8 mouse cellular contexts compared by ENCODE assay signal in genomic region chr7:112233345-112234005, GRCm38 (mm10). TPM values are rescaled to one million over a fixed set of nuclear protein-coding genes. Genes with fewer than 3 reads are reported as not detected.
DNase-seq lines count a peak whose midpoint lies in the region; ATAC-seq and TF ChIP-seq lines count a peak whose summit lies in the region.

No protein-coding gene starts in this region.

- peaks cover 2% of the 10 kb centered on the region for H3K27me3 ChIP-seq in hindbrain, embryonic 10.5 days (ENCODE audit: insufficient read depth, poor library complexity, severe bottlenecking)
- no peaks in the 10 kb centered on the region for H3K27me3 ChIP-seq in liver, embryonic 12.5 days (replicated peaks)
- no peaks in the 10 kb centered on the region; the same call in 1 of the 2 replicates for H3K27me3 ChIP-seq in kidney, embryonic 14.5 days (ENCODE audit: control insufficient read depth, insufficient read depth, low read length)

- H3K9me3 ChIP-seq in hindbrain, embryonic 10.5 days = no peaks in the 10 kb centered on the region
- H3K9me3 ChIP-seq in liver, embryonic 12.5 days (replicated peaks) = no peaks in the 10 kb centered on the region
- H3K9me3 ChIP-seq in kidney, embryonic 14.5 days (ENCODE audit: control insufficient read depth, low read length) = no peaks in the 10 kb centered on the region

- intact Hi-C loops in left cerebral cortex, postnatal 36 days (cut with DNase I) = no loop called here

- TF ChIP-seq CTCF in olfactory bulb, adult 2 months (IDR thresholded peaks at IDR 0.05; ENCODE audit: insufficient read depth, low read depth, low read length) = no peak

- no peak overlapping the region for H3K4me2 ChIP-seq in liver, embryonic 12.5 days
- H3K4me2 ChIP-seq in kidney, embryonic 14.5 days (replicated peaks; ENCODE audit: low read depth, low read length) = no peak overlapping the region

- 0 out of 2 replicates have a peak overlapping the region, but pooled peaks have one; percentile 36 for H3K27ac ChIP-seq in hindbrain, embryonic 10.5 days
- peak overlapping the region; percentile 14; the same call in 1 of the 2 replicates for H3K27ac ChIP-seq in olfactory bulb, adult 2 months (ENCODE audit: insufficient read depth, low read depth, low read length)
- no peak overlapping the region for H3K27ac ChIP-seq in liver, embryonic 12.5 days
- H3K27ac ChIP-seq in kidney, embryonic 14.5 days (ENCODE audit: low read depth, low read length) = no peak overlapping the region

- H3K9ac ChIP-seq in liver, embryonic 12.5 days = no peak overlapping the region
- no peak overlapping the region for H3K9ac ChIP-seq in kidney, embryonic 14.5 days (ENCODE audit: low read depth, low read length)

- no peak overlapping the region for H3K4me3 ChIP-seq in hindbrain, embryonic 10.5 days
- H3K4me3 ChIP-seq in olfactory bulb, adult 2 months (ENCODE audit: insufficient read depth, low read depth, low read length) = no peak overlapping the region
- no peak overlapping the region for H3K4me3 ChIP-seq in liver, embryonic 12.5 days
- H3K4me3 ChIP-seq in kidney, embryonic 14.5 days (ENCODE audit: low read length) = no peak overlapping the region

- TF ChIP-seq POLR2A in olfactory bulb, adult 2 months (IDR thresholded peaks at IDR 0.05; ENCODE audit: insufficient read depth, low read depth, low read length) = no peak

- no peak for ATAC-seq in liver, embryonic 12.5 days
- no peak for ATAC-seq in kidney, embryonic 14.5 days (ENCODE audit: low FRiP score, low TSS enrichment)

- H3K36me3 ChIP-seq in hindbrain, embryonic 10.5 days = no peaks in the 10 kb centered on the region
- H3K36me3 ChIP-seq in liver, embryonic 12.5 days = no peaks in the 10 kb centered on the region
- no peaks in the 10 kb centered on the region for H3K36me3 ChIP-seq in kidney, embryonic 14.5 days (ENCODE audit: control insufficient read depth, insufficient read depth, low read length)

- peak; percentile 33 for DNase-seq in MN1 (ENCODE audit: low spot score)
- DNase-seq in cerebellum, adult 9-11 months = peak; percentile 78
- peak; percentile 52 for DNase-seq in hindbrain, embryonic 10.5 days (ENCODE audit: low spot score)
- peak; percentile 76 for DNase-seq in left cerebral cortex, postnatal 36 days (ENCODE audit: low spot score in 2 of 2)
- no peak for DNase-seq in ovary, postnatal 14 days (ENCODE audit: low spot score)

- peaks cover 28% of the 10 kb centered on the region for H3K4me1 ChIP-seq in hindbrain, embryonic 10.5 days (replicated peaks)
- H3K4me1 ChIP-seq in olfactory bulb, adult 2 months (ENCODE audit: control insufficient read depth, insufficient read depth, low read length) = peaks cover 40% of the 10 kb centered on the region
- no peaks in the 10 kb centered on the region for H3K4me1 ChIP-seq in liver, embryonic 12.5 days
- H3K4me1 ChIP-seq in kidney, embryonic 14.5 days (ENCODE audit: control insufficient read depth, insufficient read depth, low read length) = peaks cover 7% of the 10 kb centered on the region; the same call in 1 of the 2 replicates

- 42% methylated on average over 7 of the region's 7 CpGs for WGBS in hindbrain, embryonic 10.5 days
- 16% methylated on average over 7 of the region's 7 CpGs for WGBS in olfactory bulb, adult 2 months
- 48% methylated on average over 7 of the region's 7 CpGs for WGBS in liver, embryonic 12.5 days (ENCODE audit: insufficient replicate concordance)
- WGBS in kidney, embryonic 14.5 days = 26% methylated on average over 7 of the region's 7 CpGs

RNA-seq across cellular contexts. Expression of gene Mical2, which starts 7.8 kb away (rescaled TPM):
- polyA plus RNA-seq in hindbrain, embryonic 10.5 days (2016; fragmentation: Nextera tagmentation; extraction: Ambion mirVana) = 0.77 and 1.2 TPM in 2 replicates
- total RNA-seq in left cerebral cortex, postnatal 36 days (2021) = 100 to 1,000 TPM; 605 to 619 TPM
- polyA plus RNA-seq in olfactory bulb, adult 2 months (2012; ENCODE audit: insufficient read depth, insufficient read length, low replicate concordance, missing spikeins) = 155 TPM in 1 of 2 replicates, not detected in the other
- polyA plus RNA-seq in liver, embryonic 12.5 days (2016; fragmentation: Nextera tagmentation; extraction: Ambion mirVana) = 3.4 and 4.1 TPM in 2 replicates
- polyA plus RNA-seq in kidney, embryonic 14.5 days (2014; fragmentation: Nextera tagmentation; extraction: Ambion mirVana) = 5.0 and 7.7 TPM in 2 replicates

Comparison
In these comparisons a context has a peak if more than half of its experiments do, and no peak if none do; other contexts are left out.
1. H3K27ac ChIP-seq: peak in hindbrain, embryonic 10.5 days (single experiment) and olfactory bulb, adult 2 months (single experiment); none in liver, embryonic 12.5 days (single experiment) and kidney, embryonic 14.5 days (single experiment).